Comparison of ENCODE assay signal across 12 mouse cellular contexts in the genomic region with DNA sequence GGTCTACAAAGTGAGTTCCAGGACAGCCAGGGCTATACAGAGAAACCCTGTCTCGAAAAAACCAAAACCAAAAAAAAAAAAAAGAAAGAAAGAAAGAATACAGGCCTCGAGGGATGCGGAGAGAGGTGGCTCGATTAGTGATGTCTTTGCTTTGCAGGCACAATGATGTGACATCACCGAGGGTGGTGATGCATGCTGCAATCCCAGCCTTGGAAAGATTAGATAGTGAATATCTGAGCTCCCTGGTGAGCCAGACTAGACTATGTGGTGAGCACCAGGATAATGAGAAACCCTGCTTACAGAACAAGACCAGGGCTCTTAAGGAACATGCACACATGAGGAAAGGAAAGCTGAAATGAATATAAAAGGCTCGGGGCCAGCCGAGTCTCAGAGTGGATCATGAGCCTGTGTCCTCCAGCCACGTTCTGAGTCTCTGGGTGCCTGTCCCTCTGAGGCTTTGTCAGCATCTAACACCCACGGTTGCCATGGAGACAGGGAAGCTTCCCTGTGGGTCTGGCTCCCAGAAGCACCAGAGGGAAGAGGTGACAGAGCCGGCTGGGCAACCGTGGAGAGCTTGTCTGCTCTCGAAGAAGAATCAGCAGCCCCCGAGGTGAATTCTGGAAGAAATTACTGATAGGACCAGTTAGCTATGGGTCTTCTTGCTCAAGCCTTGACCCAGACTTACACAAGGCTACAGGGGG. TPM values are rescaled to one million over a fixed set of nuclear protein-coding genes. Genes with fewer than 3 reads are reported as not detected.
DNase-seq lines count a peak whose midpoint lies in the region; ATAC-seq and TF ChIP-seq lines count a peak whose summit lies in the region.
"Had no signal": no experiment of that assay in that cellular context is flagged by ENCODE, and none has a peak within 500 bp of the region (broad histone marks: within the 10 kb centered on the region; RNA-seq: fewer than 3 reads in every experiment).

No protein-coding gene starts in this region.

- no peak for TF ChIP-seq CTCF in brain, embryonic 14.5 days (IDR thresholded peaks at IDR 0.05; ENCODE audit: borderline replicate concordance, extremely low read depth, insufficient read depth, insufficient read length)

- H3K9me3 ChIP-seq in kidney, embryonic 14.5 days (ENCODE audit: control insufficient read depth, low read length) = 0 out of 2 replicates have a peak, but pooled peaks cover 4% of the 10 kb centered on the region
- H3K9me3 ChIP-seq: lung, embryonic 15.5 days had no signal

- no peaks in the 10 kb centered on the region for H3K27me3 ChIP-seq in kidney, embryonic 14.5 days (ENCODE audit: control insufficient read depth, insufficient read depth, low read length)
- H3K27me3 ChIP-seq: lung, embryonic 15.5 days had no signal

- ATAC-seq in kidney, embryonic 14.5 days (ENCODE audit: low FRiP score, low TSS enrichment) = no peak

- no peaks in the 10 kb centered on the region for H3K36me3 ChIP-seq in kidney, embryonic 14.5 days (ENCODE audit: control insufficient read depth, insufficient read depth, low read length)
- H3K36me3 ChIP-seq: heart, embryonic 12.5 days; lung, embryonic 15.5 days had no signal

- DNase-seq in left cerebral cortex, adult 11 months (ENCODE audit: low spot score) = peak; percentile 12
- DNase-seq in left cerebral cortex, postnatal 4 days = no peak
- peak; percentile 56 for DNase-seq in brain, embryonic 14.5 days (ENCODE audit: low read depth)
- peak; percentile 54 to 71 for DNase-seq in left cerebral cortex, adult 18-20 months (ENCODE audit: low spot score in 2 of 2)
- DNase-seq in right cerebral cortex, postnatal 14 days = peak; percentile 56
- no peak for DNase-seq in B cell, adult 2 months
- DNase-seq: kidney, adult 18-20 months had no signal

- WGBS in kidney, embryonic 14.5 days = 62% methylated on average over 13 of the region's 13 CpGs

- H3K4me3 ChIP-seq in kidney, embryonic 14.5 days (ENCODE audit: low read length) = no peak overlapping the region
- H3K4me3 ChIP-seq: heart, embryonic 12.5 days; lung, embryonic 15.5 days had no signal

- H3K27ac ChIP-seq in kidney, embryonic 14.5 days (ENCODE audit: low read depth, low read length) = no peak overlapping the region
- H3K27ac ChIP-seq: lung, embryonic 15.5 days had no signal

- intact Hi-C loops in left cerebral cortex, postnatal 4 days (cut with DNase I) = no loop called here

- TF ChIP-seq POLR2A in brain, embryonic 14.5 days (IDR thresholded peaks at IDR 0.05; ENCODE audit: borderline replicate concordance, extremely low read depth, insufficient read depth, insufficient read length, poor library complexity, severe bottlenecking) = no peak

- no peak overlapping the region for H3K4me2 ChIP-seq in kidney, embryonic 14.5 days (replicated peaks; ENCODE audit: low read depth, low read length)
- H3K4me2 ChIP-seq: heart, embryonic 12.5 days; lung, embryonic 15.5 days had no signal

- no peak overlapping the region for H3K9ac ChIP-seq in kidney, embryonic 14.5 days (ENCODE audit: low read depth, low read length)
- H3K9ac ChIP-seq: heart, embryonic 12.5 days; lung, embryonic 15.5 days had no signal

- no peaks in the 10 kb centered on the region for H3K4me1 ChIP-seq in kidney, embryonic 14.5 days (ENCODE audit: control insufficient read depth, insufficient read depth, low read length)
- H3K4me1 ChIP-seq: heart, embryonic 12.5 days had no signal

RNA-seq across cellular contexts. Expression of a gene that starts 20.9 kb away (rescaled TPM):
- total RNA-seq in left cerebral cortex, postnatal 4 days (2021) = not detected
- 0.01 TPM in 2 replicates for polyA plus RNA-seq in brain, embryonic 14.5 days (2012; rRNA removed)
- total RNA-seq in left cerebral cortex, adult 18-20 months (2021) = under 1 TPM; 0.07 to 0.26 TPM
- not detected in 2 replicates for polyA plus RNA-seq in kidney, embryonic 14.5 days (2014; fragmentation: Nextera tagmentation; extraction: Ambion mirVana)
- polyA plus RNA-seq: embryonic facial prominence, embryonic 11.5 days; lung, embryonic 15.5 days had no signal

RNA-seq across cellular contexts. Expression of a gene that starts 34.3 kb away (rescaled TPM):
- under 1 TPM in 1 of 2 experiments, not detected in 1; 0.22 TPM for total RNA-seq in left cerebral cortex, postnatal 4 days (2021)
- 0.11 and 0.12 TPM in 2 replicates for polyA plus RNA-seq in brain, embryonic 14.5 days (2012; rRNA removed)
- not detected for total RNA-seq in left cerebral cortex, adult 18-20 months (2021)
- 0.19 and 0.38 TPM in 2 replicates for polyA plus RNA-seq in kidney, embryonic 14.5 days (2014; fragmentation: Nextera tagmentation; extraction: Ambion mirVana)
- total RNA-seq: left cerebral cortex, adult 8-10 months had no signal

Comparison
In these comparisons a context has a peak if more than half of its experiments do, and no peak if none do; other contexts are left out.
1. DNase-seq: peak in left cerebral cortex, adult 11 months (single experiment), brain, embryonic 14.5 days (single experiment), left cerebral cortex, adult 18-20 months (2 of 2) and right cerebral cortex, postnatal 14 days (single experiment); none in left cerebral cortex, postnatal 4 days (single experiment) and B cell, adult 2 months (0 of 2).